Mouse (Mus musculus) 416B (cell line): ENCODE data around the gene Nav2.

Source experiments
- DNase-seq: peaks from one replicate; pipeline ENCODE4 v3.0.0; 2011; ENCODE audit warnings: low read depth

Gene Nav2

DNA sequence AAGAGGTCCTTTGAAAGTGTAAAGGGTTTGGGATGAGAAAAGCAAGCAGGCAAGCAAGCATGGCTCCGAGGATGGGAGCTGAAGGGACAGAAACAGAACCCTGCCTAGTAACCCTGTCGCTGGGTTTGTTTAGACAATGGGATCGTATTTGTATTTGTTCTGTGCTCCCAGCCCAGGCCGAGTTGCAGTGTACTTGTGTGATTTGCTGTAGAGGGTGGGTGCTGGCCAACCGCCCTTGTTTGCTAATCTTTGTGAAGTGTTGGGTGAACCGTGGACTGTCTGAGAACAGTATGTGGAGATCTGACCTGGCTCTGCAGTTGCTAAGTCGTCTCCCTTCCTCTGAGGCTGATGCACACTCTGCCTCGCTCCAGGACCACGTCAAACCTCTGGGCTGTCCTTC is 253.6 kb downstream of the Nav2 start:
- DNase-seq, result no peak

GRCm38 (mm10) chr7:49163789-49164188 is 255.3 kb downstream of the Nav2 start:
- DNase-seq, result no peak

DNA sequence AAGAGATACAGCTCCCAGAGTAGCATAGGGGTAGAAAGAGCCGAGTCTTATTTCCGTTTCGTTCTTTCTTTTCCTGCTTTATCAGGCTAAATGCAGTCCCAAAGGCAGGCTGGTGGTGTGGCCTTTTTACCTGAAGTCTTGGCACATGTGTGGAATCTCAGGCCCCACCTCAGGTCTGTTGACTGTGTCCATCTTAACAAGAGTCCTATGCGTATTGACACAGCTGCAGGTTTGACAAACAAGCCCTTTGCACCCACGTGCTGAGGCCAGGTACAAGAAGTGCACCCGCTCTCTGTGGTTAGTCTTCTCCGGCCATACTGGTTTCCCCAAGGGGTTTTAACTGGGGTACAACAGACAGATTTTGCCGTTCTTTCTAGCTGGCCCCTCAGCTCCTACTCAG is 256.4 kb downstream of the Nav2 start:
- no peak for DNase-seq

DNA sequence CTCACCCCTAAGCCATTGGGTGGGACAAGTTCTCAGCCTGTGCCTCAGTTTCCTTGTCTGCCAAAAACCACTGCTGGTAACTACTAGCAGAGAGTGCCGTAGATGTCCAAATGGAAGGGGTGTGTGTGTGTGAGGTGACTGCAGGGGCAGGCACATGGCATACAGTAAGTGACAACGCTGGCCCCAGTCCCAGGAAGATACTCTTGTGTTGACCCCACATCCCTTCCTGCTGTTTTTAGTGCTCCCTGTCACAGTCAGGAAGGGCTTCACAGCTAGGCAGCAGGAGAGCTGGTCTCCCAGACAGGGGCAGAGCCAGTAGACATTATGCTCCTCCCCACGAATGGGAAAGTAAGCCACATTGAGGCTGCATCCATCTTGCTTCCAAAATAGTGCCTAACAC is 264.4 kb downstream of the Nav2 start:
- no peak for DNase-seq

GRCm38 (mm10) chr7:49175784-49176409 is 267.4 kb downstream of the Nav2 start:
- DNase-seq, result no peak

- no peak for DNase-seq
Observed at GRCm38 (mm10) chr7:49176590-49177201, 268.2 kb downstream of the Nav2 start.

GRCm38 (mm10) chr7:49178217-49178616 is 269.7 kb downstream of the Nav2 start:
- no peak for DNase-seq

DNA sequence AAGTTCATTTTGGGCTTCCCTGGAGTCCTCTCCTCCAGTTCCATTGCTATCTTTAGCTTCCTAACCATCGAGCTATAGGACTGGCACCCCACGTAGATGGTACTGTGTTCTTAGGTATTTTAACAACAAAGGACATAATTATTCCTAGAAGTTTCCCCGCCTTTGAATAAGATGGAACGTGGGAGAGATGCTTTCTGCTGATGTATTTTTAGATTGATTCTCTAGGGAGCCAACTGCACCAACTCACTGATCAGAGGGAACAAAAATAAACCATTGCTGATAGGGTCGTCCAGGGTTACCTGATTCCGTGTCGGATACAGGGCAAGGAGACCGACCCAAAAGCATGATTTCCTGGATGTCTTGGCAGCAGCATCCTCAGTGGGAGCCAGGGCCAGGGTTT is 272.5 kb downstream of the Nav2 start:
- no peak for DNase-seq

DNA sequence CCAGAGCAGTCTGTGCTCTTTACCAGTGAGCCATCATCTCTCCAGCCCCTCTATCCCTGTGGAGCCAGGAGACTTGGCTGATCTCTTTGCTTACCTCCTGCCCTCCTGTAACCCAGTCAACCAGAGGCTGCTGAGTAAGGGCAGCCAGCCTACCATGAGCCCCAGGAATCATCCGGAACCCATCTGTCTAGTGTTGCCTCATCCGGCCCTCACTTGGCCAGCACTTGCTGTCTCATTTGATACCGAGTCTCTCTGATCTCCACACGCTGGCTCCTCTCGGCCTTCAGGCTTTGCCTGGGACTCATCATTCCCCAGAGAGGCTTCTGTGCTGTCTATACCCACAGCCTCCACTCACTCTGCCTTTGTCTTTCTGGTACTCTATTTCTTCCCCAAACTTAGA is 273.9 kb downstream of the Nav2 start:
- no peak for DNase-seq

DNA sequence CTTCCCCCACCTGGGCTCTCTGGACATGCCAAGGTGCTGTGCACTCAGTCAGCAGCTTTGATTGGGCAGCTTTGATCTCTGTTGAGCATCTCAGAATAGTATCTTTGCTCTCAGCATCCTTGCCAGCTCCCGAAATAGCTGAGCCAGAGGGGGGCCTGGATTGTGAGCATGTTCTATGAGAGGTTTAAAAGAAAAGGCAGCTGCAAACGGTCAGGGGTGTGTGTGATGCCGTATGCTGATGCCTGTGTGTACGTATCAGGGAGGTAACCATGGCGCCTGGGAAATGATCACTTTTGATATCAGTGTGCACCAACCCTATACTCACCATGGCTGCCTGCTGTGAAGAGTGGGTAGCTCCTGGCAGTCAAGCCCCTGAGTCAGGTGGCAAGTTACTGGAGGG is 275.2 kb downstream of the Nav2 start:
- no peak for DNase-seq

DNA sequence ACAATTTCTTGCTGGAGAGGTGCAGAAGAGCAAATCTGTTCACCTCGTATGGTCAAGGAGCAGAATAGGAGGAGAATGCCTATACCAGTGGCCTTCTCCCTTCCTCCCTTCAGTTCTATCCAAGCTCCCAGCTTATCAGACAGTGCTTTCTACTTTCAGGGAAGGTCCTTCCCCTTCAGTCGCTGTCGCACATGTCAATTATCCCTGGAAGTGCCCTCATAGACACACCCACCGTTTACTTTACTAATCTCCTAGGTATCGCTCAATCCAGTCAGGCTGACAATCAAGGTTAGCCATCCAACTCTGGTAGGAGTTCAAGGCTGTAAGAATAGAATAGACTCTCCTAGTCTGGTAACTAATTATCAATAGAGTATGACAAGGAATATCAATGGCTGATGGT is 277.5 kb downstream of the Nav2 start:
- DNase-seq, result no peak

DNA sequence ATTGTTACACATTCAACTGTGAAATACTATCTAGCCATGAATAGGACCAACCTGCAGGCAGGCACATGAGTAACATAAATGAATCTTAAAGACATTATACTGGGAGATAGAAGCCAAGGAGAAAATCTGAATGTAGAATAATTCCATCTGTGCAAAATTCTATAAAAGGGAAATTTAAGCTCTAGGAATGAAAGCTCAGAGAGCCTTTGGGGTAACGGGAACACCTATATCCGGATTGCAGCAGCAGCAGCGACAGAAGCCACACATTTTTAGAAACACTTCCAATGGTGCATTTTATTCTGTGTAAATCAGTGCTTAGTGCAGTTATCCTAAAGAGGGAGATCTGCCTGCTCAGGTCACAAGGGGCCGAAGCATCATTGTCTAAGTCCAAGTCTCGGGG is 280.8 kb downstream of the Nav2 start:
- no peak for DNase-seq

GRCm38 (mm10) chr7:49190231-49190985 is 281.9 kb downstream of the Nav2 start:
- no peak for DNase-seq

DNA sequence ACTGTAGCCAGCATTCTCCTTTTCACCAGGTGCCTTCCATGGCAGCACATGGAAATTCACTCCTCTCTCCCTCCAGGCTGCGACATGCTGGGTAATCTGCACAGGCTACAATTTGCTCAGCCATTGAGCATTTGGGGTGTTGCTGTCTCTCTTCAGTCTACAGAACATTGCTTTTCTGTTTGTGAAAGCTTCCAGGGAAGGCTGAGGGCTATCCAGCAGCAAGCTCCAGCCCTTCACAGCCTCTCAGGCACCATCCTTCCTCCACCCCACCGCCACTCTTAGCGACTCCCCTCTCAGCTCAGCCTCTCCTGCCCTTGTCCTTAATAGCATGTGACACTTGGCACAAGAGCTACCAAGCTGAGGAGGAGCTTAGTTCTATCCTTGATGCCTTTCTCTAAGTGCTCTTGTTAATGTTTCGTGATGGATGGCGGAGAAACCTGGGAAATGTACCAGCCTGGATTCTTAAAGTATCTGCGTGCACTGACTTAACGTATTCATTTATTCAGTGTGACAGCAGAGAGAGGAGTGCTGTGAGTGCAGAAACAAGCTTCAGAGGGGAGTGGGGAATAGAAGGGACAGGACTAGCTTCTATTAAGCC is 282.7 kb downstream of the Nav2 start:
- no peak for DNase-seq

DNA sequence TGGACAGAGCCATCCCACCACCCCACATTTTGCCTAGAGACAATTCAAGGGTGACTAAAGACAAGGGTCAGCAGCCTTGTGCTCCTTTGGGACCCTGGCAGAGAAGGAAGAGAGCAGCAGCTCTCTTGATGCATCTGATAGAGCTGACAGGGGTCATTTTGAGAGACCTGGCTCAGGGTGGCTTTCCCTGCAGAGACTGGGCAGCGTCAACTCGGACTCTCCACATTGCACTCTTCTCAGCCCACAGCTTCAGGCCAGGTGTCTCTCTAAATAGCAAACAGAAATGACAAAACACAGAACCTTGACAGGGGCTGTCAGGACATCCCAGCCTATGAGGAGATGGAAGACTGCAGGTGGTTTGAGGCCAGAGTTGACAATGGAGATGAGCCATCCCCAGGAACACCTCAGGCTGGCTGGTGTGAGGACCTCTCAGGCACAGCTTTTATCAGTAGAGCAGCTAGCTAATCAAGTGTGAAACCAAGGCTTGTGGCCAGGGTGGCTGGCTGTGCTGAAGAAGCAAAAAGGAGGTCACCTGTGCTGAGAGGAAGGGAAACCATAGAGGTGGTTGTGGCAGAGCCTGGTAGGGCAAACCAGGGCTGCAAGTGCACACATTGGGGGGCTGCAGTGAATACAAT is 283.7 kb downstream of the Nav2 start:
- DNase-seq, result no peak

DNA sequence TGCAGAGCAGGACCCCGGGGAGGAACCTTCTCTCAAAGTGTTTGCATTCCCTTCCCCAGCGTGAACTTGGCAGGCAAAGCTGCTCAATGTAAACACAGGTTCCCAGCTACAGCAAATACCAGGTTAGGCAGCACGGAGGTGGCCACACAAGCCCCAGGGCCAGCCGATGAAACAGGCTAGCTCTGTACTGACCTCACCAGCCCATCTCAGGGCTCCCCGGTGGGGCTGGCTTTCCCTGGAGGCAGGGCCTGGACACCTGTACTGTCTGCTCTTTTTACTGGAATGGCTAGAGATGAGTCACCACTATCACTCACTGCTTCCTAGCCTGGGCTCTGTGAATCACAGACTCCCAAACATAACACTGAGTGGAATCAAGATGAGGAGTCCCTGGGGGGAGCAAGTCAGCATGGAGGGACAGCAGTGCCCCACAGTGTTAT is 287.2 kb downstream of the Nav2 start:
- no peak for DNase-seq

DNA sequence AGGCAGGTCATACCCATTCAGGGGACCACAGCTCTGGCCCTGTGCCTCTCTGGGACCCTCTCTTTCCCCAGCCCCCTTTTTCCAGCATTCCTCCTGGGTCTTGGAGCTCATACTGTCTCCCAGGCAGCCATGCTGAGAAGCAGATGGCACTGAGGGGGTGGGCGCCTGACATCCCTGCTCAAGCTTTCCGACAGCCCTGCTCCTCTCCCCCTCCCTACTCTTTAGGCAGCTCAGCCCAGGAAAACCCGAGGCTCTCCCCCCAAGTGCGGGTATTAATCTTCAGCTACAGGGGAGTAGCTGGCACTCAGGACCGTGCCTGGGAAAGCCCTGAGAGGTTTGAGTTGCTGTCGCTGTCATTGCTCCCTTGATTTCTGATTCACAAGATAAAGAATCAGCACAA is 290.9 kb downstream of the Nav2 start:
- DNase-seq, result no peak

DNA sequence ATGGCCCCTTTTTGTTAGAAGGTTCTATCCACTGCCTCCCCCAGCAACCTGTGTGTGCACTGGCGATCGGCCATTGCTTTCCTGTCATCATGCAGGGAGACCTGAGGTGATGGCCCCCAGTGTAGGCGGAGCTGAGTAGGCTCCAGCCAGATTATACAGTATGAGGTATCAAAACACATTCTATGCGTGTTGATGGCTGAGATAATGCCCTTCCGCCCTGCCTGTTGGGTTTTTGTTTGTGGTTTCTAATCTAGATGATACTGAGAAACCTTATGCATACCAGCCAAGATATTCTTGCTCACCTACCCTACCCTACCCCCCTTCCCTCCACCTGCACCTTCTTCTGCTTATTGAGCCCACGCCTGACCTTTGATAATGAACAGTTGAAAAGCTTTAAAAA is 291.8 kb downstream of the Nav2 start:
- DNase-seq, result no peak

- DNase-seq, result peak; percentile 8
Observed at GRCm38 (mm10) chr7:49202971-49203370, 294.5 kb downstream of the Nav2 start.

GRCm38 (mm10) chr7:49204856-49205255 is 296.3 kb downstream of the Nav2 start:
- no peak for DNase-seq

- no peak for DNase-seq
Observed at GRCm38 (mm10) chr7:49205551-49205950, 297.0 kb downstream of the Nav2 start.
